Mouse (Mus musculus) frontal cortex, adult (tissue): Measurements from ENCODE around the gene Tmeff1.

ENCODE experiments used
- ATAC-seq: cut with Nextera tagmentation; 2 replicates; pipeline ENCODE4 v1.9.2; 2017; ENCODE audit warnings: mild to moderate bottlenecking, moderate library complexity, mixed read lengths; ENCODE audit not compliant: low TSS enrichment

Tmeff1 gene

GRCm38 (mm10) chr4:48564962-48565361 lies 20.0 kb upstream of the Tmeff1 start:
- ATAC-seq, result no peak

DNA sequence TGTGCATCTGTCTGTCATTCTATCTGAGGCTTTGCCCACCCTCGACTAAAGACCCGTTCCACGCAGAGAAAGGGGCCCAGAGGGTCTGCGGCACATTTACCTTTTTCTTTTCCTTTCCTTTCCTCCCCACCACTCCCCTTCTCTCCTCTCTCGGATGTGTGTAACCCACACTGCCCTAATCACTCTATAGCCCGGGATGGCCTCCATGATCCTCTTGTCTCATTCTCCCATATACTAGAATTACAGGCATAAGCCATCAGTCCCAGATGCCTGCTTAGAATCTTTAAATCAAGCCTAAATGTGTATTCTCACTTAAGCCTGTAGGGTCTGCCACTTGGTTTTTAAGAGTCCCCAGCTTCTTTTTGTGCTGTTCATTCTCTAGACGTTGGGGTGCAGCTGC lies 8.6 kb upstream of the Tmeff1 start:
- ATAC-seq, result no peak

DNA sequence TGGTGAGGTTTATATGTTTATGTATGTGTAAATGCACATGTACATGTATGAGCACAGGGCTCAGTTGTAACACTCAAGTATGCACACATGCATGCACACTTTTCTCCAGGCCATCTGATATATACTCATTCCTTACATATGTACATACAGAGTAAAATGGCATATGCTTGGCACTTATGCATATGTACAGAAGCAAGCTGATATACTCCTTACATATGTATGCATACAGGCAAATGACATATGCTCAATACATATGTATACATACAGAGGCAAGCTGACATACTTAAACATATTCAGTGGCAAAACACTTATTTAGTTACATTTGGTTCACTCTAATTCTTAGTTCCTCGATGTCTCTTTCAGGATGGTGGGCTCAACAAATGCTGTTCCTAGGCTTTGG lies 7.1 kb upstream of the Tmeff1 start:
- no peak for ATAC-seq

DNA sequence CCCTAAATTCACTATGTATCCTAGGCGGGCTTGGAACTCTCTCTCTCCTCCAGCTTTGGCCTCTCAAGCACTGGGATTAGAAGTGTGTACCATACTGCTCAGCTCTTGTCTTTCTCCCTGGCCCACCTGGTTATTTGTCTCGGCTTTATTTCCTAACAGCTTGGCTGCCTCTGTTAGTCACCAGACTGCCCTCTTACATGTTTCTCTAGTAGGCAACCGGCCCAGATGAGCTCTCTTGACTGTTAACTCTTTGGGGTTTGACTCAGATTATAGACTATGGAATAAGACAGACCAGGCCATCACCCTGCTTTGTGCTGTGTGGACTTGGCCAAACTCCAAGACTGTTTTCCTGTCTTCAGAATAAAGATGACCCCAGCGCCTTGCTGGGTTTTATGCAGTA lies 6.6 kb upstream of the Tmeff1 start:
- no peak for ATAC-seq

DNA sequence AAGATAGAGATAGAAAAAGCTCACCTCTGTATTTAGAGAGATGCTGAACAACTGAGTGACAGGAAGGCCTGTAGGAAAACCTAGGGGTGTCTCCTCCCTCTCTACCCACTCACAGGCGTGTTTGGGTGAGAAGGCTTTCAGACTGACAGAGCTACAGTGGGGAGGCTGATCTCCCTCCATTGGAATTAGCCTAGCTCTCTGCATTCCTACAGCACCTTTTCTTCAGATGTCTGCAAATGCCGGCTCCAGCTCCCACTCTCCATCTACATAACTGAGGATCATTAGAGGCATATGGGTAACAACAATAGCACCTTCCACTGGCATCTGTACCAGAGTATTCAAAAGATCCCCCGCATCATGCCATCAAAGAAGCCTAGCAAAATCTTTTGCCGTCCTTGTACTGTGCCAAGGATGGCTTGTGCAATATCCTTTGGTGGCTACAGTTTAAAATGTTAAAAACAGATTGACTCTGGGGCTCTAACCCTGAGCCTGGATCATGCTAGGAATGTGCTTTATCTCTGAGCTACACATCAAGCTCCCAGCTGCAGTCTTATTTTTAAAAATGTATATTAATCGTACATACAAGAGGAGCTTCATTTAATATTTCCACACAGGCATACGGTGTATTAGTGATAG lies 5.4 kb upstream of the Tmeff1 start:
- peak; percentile 71 for ATAC-seq

GRCm38 (mm10) chr4:48581201-48581600 lies 3.8 kb upstream of the Tmeff1 start:
- no peak for ATAC-seq

- ATAC-seq, result no peak
These were observed 3.0 kb upstream of the Tmeff1 start for GRCm38 (mm10) chr4:48581993-48582392.

DNA sequence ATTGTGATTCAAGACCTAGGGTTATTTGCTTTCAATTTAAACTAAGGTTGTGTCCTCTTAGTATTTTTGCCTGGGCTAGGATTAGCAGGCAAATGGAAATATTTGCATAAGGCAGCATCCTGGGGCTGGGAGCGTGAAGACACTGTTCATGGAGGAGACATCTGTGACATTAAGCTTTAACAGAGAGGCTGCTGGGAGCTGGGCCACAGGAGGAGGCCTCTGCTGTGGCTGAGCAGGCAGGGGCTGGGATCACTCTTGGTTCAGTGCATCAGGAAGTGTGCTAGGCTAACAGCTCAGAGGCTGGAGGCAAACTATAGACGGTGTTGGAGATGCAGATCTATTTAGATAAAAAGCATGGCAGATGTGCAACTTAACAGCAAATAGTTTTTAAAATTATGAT lies 2.0 kb upstream of the Tmeff1 start:
- no peak for ATAC-seq

- ATAC-seq, result peak; percentile 62
These were observed 496 bp downstream of the Tmeff1 start for GRCm38 (mm10) chr4:48585241-48586098.

- ATAC-seq, result peak; percentile 10; the same call in 1 of the 2 replicates
These were observed 1.3 kb downstream of the Tmeff1 start for GRCm38 (mm10) chr4:48586099-48586821.

DNA sequence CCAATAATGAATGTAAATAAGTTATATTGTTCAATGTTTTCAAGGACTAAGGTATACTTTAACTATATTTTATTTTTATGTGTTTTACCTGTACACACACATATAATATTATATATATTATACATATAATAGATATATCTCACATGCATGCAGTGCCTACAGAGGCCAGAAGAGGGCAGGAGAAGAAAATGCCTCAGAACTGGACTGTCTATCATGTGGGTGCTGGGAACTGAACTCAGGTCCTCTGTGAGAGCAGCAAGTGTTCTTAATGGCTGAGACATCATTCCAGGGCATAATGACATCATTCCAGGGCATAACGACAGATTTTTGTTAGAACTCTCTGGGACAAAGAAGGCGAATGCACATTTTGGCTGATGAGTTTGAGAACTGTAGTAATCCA lies 2.6 kb downstream of the Tmeff1 start:
- ATAC-seq, result no peak

DNA sequence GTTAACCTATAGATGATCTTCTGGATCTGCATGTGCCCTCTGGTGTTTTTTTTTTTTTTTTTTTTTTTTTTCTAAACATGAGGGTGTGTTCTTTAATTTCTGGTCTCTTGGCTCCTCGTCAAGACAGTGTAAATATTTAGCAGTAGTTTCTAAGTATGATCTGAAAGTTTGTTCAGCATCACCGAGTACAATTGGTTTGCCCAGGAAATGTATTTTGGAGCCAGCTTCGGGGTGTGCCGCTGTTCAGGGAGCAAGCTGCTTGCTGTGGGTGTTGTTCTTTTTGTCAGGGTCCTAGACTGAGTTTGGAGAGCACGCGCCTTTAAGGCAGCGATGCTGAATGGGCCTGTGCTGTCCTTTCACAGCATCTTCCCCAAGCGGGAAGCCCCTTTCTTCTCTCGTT lies 3.6 kb downstream of the Tmeff1 start:
- ATAC-seq, result no peak

GRCm38 (mm10) chr4:48590862-48591261 lies 5.9 kb downstream of the Tmeff1 start:
- no peak for ATAC-seq

GRCm38 (mm10) chr4:48591390-48591789 lies 6.4 kb downstream of the Tmeff1 start:
- no peak for ATAC-seq

DNA sequence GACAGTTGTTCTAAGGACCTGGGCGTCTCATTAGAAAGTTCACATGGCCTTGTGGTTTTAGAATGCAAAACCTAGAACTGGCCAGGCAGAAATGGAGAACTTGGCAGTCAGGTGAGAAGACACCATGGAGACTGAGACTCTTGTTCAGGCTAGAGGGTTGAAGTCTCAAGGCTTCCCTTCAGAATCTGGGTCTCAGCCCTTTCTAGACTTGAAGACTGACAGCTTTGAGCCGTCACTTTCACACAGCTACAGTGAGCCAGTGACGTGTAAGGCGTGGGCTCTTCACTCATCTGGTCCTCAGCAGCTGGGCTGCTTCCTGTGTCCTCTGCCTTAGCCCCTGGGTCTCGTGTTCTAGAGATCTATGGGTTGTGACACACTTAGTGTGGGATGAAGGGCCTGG lies 7.4 kb downstream of the Tmeff1 start:
- ATAC-seq, result peak; percentile 39

DNA sequence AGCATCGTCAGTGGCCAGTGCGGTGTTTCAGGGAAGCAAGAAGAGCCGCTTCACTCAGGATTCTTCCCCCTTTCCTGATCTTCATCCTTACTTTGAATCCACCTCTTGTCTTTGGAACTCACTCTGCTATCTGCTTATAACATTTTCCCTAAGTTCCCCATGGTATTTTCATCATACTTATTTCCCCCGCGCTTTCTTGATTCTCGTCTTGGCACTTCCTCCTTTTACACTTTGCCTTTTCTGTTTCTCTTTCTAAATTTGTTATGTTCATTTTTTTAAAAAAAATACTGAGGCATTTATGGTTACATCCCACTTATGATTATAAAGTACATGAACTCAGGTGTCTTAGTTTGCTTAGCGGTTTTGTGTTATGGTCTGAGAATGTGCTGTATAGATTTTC lies 7.9 kb downstream of the Tmeff1 start:
- peak; percentile 44 for ATAC-seq

DNA sequence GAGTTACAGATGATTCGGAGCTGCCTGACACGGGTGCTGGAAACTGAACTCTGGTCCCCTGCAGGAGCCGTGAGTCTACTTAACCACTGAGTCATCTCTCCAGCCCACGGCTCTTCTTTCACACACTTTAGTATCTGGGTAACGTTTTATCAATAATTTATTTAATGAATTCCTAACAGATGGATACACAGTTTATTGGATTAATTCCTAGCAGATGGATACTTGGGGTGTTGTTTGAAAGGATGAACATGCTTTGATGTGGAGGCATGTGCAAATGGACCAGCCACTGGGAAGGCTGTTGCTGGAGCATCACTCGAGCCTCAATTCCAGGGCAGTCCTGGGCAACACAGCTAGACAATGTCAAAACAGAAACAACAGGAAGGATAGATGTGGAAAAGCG lies 11.1 kb downstream of the Tmeff1 start:
- no peak for ATAC-seq

- no peak for ATAC-seq
These were observed 20.7 kb downstream of the Tmeff1 start for GRCm38 (mm10) chr4:48605650-48606049.

DNA sequence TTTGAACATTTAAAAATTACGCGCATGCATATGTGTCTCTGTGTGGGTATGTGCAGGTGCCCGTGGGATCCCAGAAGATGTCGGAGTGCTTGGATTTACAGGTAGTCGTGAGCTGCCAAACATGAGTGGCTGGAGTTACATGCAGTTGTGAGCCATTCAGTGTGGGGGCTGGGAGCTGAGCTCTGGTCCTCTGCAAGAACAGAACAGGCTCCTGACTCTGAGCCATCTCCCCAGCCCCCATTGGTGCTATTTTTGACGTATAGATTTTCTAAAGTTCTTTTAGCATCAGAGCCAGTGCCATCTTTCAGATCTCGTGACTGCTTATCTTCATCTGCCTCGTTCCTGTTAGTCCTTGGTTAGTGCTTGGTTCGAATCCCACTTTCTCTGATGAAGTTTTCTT lies 24.5 kb downstream of the Tmeff1 start:
- peak; percentile 54 for ATAC-seq

- ATAC-seq, result peak; percentile 28; the same call in 1 of the 2 replicates
These were observed 25.3 kb downstream of the Tmeff1 start for GRCm38 (mm10) chr4:48610251-48610650.

DNA sequence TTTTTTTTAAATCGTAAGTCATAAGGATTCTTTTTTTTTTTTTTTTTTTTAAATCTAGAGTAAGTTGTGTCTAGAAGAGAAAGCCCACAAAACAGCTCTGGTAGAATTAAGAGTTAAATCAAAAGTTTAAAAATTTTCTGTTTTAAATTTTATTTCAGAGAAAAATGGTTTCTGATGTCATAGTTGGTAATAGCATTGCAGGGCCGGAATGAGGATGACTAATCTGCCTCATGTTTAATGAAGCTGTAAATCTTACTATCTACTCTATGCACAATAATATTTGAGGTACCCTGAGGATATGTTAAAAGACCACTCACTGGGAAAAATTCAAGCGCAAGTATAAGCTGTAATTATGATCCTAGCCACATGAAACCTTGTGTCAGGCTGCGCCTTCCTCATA lies 30.5 kb downstream of the Tmeff1 start:
- ATAC-seq, result no peak

DNA sequence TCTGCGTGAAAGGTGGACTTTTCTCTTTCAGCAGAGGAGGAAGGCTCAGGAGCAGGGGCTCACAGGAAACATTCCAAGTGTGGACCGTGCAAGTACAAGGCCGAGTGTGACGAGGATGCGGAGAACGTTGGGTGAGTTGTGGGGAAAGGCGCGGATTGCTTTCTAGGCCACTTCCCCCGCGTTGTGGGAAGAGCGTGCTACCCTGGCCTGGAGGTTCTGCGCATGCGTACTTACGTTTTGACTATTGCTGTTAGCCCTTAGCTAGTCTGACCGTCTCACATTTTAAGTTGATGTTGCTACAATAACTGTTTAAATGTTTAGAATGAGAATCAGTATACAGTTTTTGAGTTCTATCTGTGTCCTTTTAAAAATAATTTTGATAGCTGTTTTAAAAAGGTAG lies 32.2 kb downstream of the Tmeff1 start:
- ATAC-seq, result no peak

DNA sequence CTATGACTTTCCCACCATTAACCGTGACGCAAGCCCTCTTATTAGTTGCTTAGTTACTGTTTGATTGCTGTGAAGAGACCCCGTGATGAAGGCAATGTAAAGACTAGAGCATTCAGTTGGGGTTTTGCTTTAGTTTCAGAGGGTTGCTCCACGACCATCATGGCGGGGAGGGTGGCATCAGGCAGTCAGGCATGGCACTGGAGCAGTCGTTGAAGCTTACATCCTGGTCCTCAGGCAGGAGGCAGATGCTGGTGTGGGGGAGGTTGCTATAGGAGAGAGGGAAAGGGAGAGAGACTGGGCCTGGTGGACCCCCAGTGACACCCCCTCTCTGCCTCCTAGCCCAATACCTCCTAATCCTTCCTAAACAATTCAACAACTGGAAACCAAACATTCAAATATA lies 35.1 kb downstream of the Tmeff1 start:
- ATAC-seq, result no peak
